Mouse (Mus musculus) spleen, adult 2 months (tissue): ENCODE measurements around the gene Sco1.

Experiments used
- CTCF ChIP-seq: fragments of 200-500 bp; IDR thresholded peaks from 2 replicates; pipeline ENCODE4 v1.5.1; 2011; ENCODE audit warnings: mild to moderate bottlenecking, inconsistent platforms; ENCODE audit not compliant: insufficient read depth, insufficient read length, insufficient replicate concordance; ENCODE audit errors: extremely low read depth
- POLR2A ChIP-seq: fragments of 200-500 bp; IDR thresholded peaks from 2 replicates; pipeline ENCODE4 v1.6.1; 2011; ENCODE audit warnings: low read depth, low read length, inconsistent platforms

DNA sequence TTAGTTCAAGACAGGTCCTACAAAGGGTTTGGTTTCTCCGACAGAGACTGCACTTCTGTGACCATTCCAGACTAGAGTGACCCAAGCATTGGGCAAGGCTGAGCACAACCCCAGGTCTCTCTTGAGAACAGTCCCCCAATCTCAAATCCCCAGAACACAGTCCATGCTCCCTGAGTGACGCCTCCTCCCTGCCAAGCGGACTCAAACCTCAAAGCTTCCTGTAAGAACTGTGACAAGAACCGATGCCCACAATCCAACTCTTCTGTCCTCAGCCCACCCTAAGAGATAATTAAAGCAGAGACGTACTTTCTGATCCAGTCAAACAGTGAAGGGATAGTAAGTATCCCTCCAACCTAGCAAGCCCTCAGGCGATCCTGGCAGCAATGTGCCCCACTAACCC lies 60.9 kb downstream of the Sco1 start:
- TF ChIP-seq POLR2A (no peak), CTCF (no peak)
